Mouse (Mus musculus): ENCODE results near the gene Slain1.

- TF ChIP-seq CTCF (IDR thresholded peaks at IDR 0.05; ENCODE audit: low read depth) (no peak), EP300 (IDR thresholded peaks at IDR 0.05; ENCODE audit: low read depth) (no peak)
These were observed 30.3 kb downstream of the Slain1 start for GRCm38 (mm10) chr14:103680285-103680819.
